Mouse (Mus musculus) MEL (cell line): ENCODE measurements around the gene Slc29a1. TPM values are rescaled to one million over a fixed set of nuclear protein-coding genes. Genes with fewer than 3 reads are reported as not detected.

Experiments
- DNase-seq: peaks from one replicate; pipeline ENCODE4 v3.0.0; 2011; ENCODE audit warnings: low read depth, low spot score
- H3K27ac ChIP-seq: 2 replicates; pipeline ENCODE4 v1.5.1; 2012; ENCODE audit warnings: low read depth, mild to moderate bottlenecking, control low read depth, low read length, moderate library complexity; ENCODE audit not compliant: control insufficient read depth
- H3K27me3 ChIP-seq, 2 experiments: fragments of 150-350 bp in 1 of 2; sonication (generic) in 1 of 2; 2 replicates each; pipeline ENCODE4 v1.6.1; 2012; ENCODE audit warnings: low read length in 2 of 2, mild to moderate bottlenecking in 2 of 2, improper control_type of control experiment in 1 of 2, moderate library complexity in 1 of 2; ENCODE audit not compliant: insufficient read depth in 2 of 2, control insufficient read depth in 1 of 2
- H3K36me3 ChIP-seq, 2 experiments: 2 replicates each; pipeline ENCODE4 v1.6.1; 2012 to 2014; ENCODE audit warnings: low read length in 2 of 2, improper control_type of control experiment in 1 of 2, inconsistent platforms in 1 of 2, mild to moderate bottlenecking in 1 of 2; ENCODE audit not compliant: insufficient read depth in 2 of 2, control insufficient read depth in 1 of 2
- H3K4me1 ChIP-seq, 2 experiments: fragments of 150-350 bp in 1 of 2; sonication (generic) in 1 of 2; 2 replicates each; pipeline ENCODE4 v1.6.1; 2012; ENCODE audit warnings: low read length in 2 of 2, improper control_type of control experiment in 1 of 2, mild to moderate bottlenecking in 1 of 2; ENCODE audit not compliant: insufficient read depth in 2 of 2, control insufficient read depth in 1 of 2
- H3K4me3 ChIP-seq, 2 experiments: fragments of 150-350 bp in 1 of 2; sonication (generic) in 1 of 2; 2 replicates each; pipeline ENCODE4 v1.5.1; 2012; ENCODE audit warnings: low read depth in 2 of 2, low read length in 2 of 2, mild to moderate bottlenecking in 2 of 2, moderate library complexity in 2 of 2, control low read depth in 1 of 2, improper control_type of control experiment in 1 of 2; ENCODE audit not compliant: control insufficient read depth in 1 of 2, insufficient read depth in 1 of 2
- H3K79me2 ChIP-seq: 2 replicates; pipeline ENCODE4 v1.6.1; 2012; ENCODE audit warnings: mild to moderate bottlenecking, low read length, moderate library complexity; ENCODE audit not compliant: control insufficient read depth, poor library complexity, insufficient read depth
- H3K9ac ChIP-seq: 2 replicates; pipeline ENCODE4 v1.6.1; 2012; ENCODE audit warnings: low read depth, mild to moderate bottlenecking, control low read depth, low read length, moderate library complexity; ENCODE audit not compliant: control insufficient read depth, poor library complexity, severe bottlenecking
- H3K9me3 ChIP-seq: fragments of 150-350 bp; sonication (generic); replicated peaks from 2 replicates; pipeline ENCODE4 v1.6.1; 2012; ENCODE audit warnings: mild to moderate bottlenecking, low read length, improper control_type of control experiment, moderate library complexity; ENCODE audit not compliant: insufficient read depth
- BHLHE40 ChIP-seq: IDR thresholded peaks from 2 replicates; pipeline ENCODE4 v1.6.1; 2012; ENCODE audit warnings: low read depth, mild to moderate bottlenecking, inconsistent platforms, low read length, improper control_type of control experiment, borderline replicate concordance
- CHD1 ChIP-seq: IDR thresholded peaks from 2 replicates; pipeline ENCODE4 v1.6.1; 2012; ENCODE audit warnings: low read depth, mild to moderate bottlenecking, inconsistent platforms, low read length, improper control_type of control experiment
- CHD2 ChIP-seq: IDR thresholded peaks from 2 replicates; pipeline ENCODE4 v1.6.1; 2011; ENCODE audit warnings: low read length, improper control_type of control experiment
- ELF1 ChIP-seq: IDR thresholded peaks from 2 replicates; pipeline ENCODE4 v1.6.1; 2014; ENCODE audit warnings: low read depth, mild to moderate bottlenecking, inconsistent platforms, low read length, improper control_type of control experiment, moderate library complexity
- ETS1 ChIP-seq: IDR thresholded peaks from 2 replicates; pipeline ENCODE4 v1.6.1; 2012; ENCODE audit warnings: low read depth, mild to moderate bottlenecking, inconsistent platforms, low read length, improper control_type of control experiment, moderate library complexity
- GABPA ChIP-seq: IDR thresholded peaks from 2 replicates; pipeline ENCODE4 v1.6.1; 2012; ENCODE audit warnings: low read depth, mild to moderate bottlenecking, inconsistent platforms, low read length, improper control_type of control experiment, moderate library complexity
- GATA1 ChIP-seq: IDR thresholded peaks from 2 replicates; pipeline ENCODE4 v1.6.1; 2011; ENCODE audit warnings: low read depth, low read length, improper control_type of control experiment
- HCFC1 ChIP-seq: IDR thresholded peaks from 2 replicates; pipeline ENCODE4 v1.6.1; 2012; ENCODE audit warnings: low read depth, mild to moderate bottlenecking, inconsistent platforms, low read length, improper control_type of control experiment, moderate library complexity
- KAT2A ChIP-seq: conservative IDR thresholded peaks from 2 replicates; pipeline ENCODE4 v1.6.1; 2012; ENCODE audit warnings: low read depth, low read length, improper control_type of control experiment, inconsistent platforms
- MAFK ChIP-seq: IDR thresholded peaks from 2 replicates; pipeline ENCODE4 v1.6.1; 2011; ENCODE audit warnings: low read depth, mild to moderate bottlenecking, low read length, improper control_type of control experiment, borderline replicate concordance
- MAX ChIP-seq: IDR thresholded peaks from 2 replicates; pipeline ENCODE4 v1.6.1; 2011; ENCODE audit warnings: low read length, improper control_type of control experiment
- MAZ ChIP-seq: IDR thresholded peaks from 2 replicates; pipeline ENCODE4 v1.6.1; 2012; ENCODE audit warnings: low read depth, mild to moderate bottlenecking, inconsistent platforms, low read length, improper control_type of control experiment
- MEF2A ChIP-seq: IDR thresholded peaks from 2 replicates; pipeline ENCODE4 v1.6.1; 2014; ENCODE audit warnings: low read depth, mild to moderate bottlenecking, inconsistent platforms, low read length, improper control_type of control experiment; ENCODE audit not compliant: poor library complexity, insufficient replicate concordance, severe bottlenecking; ENCODE audit errors: extremely low read depth
- MXI1 ChIP-seq: IDR thresholded peaks from 2 replicates; pipeline ENCODE4 v1.6.1; 2011; ENCODE audit warnings: mild to moderate bottlenecking, low read depth, low read length, improper control_type of control experiment
- MYB ChIP-seq: IDR thresholded peaks from 2 replicates; pipeline ENCODE4 v1.6.1; 2011; ENCODE audit warnings: mild to moderate bottlenecking, low read depth, low read length, improper control_type of control experiment
- NELFE ChIP-seq: IDR thresholded peaks from 2 replicates; pipeline ENCODE4 v1.6.1; 2011; ENCODE audit warnings: low read depth, low read length, improper control_type of control experiment
- POLR2A ChIP-seq, 2 experiments: IDR thresholded peaks; 2 replicates each; pipeline ENCODE4 v1.6.1; 2011 to 2012; ENCODE audit warnings: low read length in 2 of 2, mild to moderate bottlenecking in 2 of 2, control low read depth in 1 of 2, improper control_type of control experiment in 1 of 2, low read depth in 1 of 2, moderate library complexity in 1 of 2; ENCODE audit not compliant: control insufficient read depth in 1 of 2, insufficient read depth in 1 of 2, poor library complexity in 1 of 2
- POLR2AphosphoS2 ChIP-seq: IDR thresholded peaks from 2 replicates; pipeline ENCODE4 v1.6.1; 2011; ENCODE audit warnings: low read length, improper control_type of control experiment
- POLR2AphosphoS5 ChIP-seq: IDR thresholded peaks from 2 replicates; pipeline ENCODE4 v1.6.1; 2012; ENCODE audit warnings: low read depth, borderline replicate concordance, mild to moderate bottlenecking, inconsistent platforms, low read length, moderate library complexity, mixed read lengths
- SIN3A ChIP-seq: IDR thresholded peaks from 2 replicates; pipeline ENCODE4 v1.6.1; 2012; ENCODE audit warnings: low read length, improper control_type of control experiment, inconsistent platforms
- TAL1 ChIP-seq: IDR thresholded peaks from 2 replicates; pipeline ENCODE4 v1.6.1; 2012; ENCODE audit warnings: mild to moderate bottlenecking, inconsistent platforms, low read length, moderate library complexity, mixed read lengths
- TBP ChIP-seq: IDR thresholded peaks from 2 replicates; pipeline ENCODE4 v1.8.0; 2011; ENCODE audit warnings: low read depth, low read length, improper control_type of control experiment
- TCF12 ChIP-seq: IDR thresholded peaks from 2 replicates; pipeline ENCODE4 v1.6.1; 2014; ENCODE audit warnings: low read depth, mild to moderate bottlenecking, inconsistent platforms, low read length, improper control_type of control experiment, moderate library complexity
- USF1 ChIP-seq: IDR thresholded peaks from 2 replicates; pipeline ENCODE4 v1.6.1; 2014; ENCODE audit warnings: low read depth, mild to moderate bottlenecking, inconsistent platforms, low read length, improper control_type of control experiment, moderate library complexity
- ZC3H11A ChIP-seq: IDR thresholded peaks from 2 replicates; pipeline ENCODE4 v1.6.1; 2012; ENCODE audit warnings: low read depth, mild to moderate bottlenecking, inconsistent platforms, low read length, improper control_type of control experiment
- ZKSCAN1 ChIP-seq: IDR thresholded peaks from 2 replicates; pipeline ENCODE4 v1.6.1; 2012; ENCODE audit warnings: low read depth, mild to moderate bottlenecking, inconsistent platforms, low read length, improper control_type of control experiment, moderate library complexity
- ZMIZ1 ChIP-seq: IDR thresholded peaks from 2 replicates; pipeline ENCODE4 v1.6.1; 2012; ENCODE audit warnings: low read depth, mild to moderate bottlenecking, inconsistent platforms, low read length, improper control_type of control experiment, moderate library complexity
- ZNF384 ChIP-seq: IDR thresholded peaks from 2 replicates; pipeline ENCODE4 v1.6.1; 2012; ENCODE audit warnings: low read depth, mild to moderate bottlenecking, inconsistent platforms, low read length, improper control_type of control experiment
- polyA plus RNA-seq, 2 experiments: library from polyadenylated mRNA; stranded (reverse) in 1 of 2; unstranded in 1 of 2; fragments of >175 nt in 1 of 2; fragments of >200 nt in 1 of 2; gene quantifications; 2 replicates each; pipeline versions ENCODE4 v1.2.1 to v1.2.4; 2012; ENCODE audit warnings: low replicate concordance in 2 of 2, low read depth in 1 of 2; ENCODE audit not compliant: insufficient read length in 2 of 2, insufficient read depth in 1 of 2, missing spikeins in 1 of 2
- total RNA-seq: library from RNA; depleted of rRNA; stranded (reverse); fragments of 300-350 nt; gene quantifications from 2 replicates; pipeline ENCODE4 v1.2.3, GENCODE M21; 2012

Slc29a1 gene
- total and polyA plus RNA-seq, 3 experiments = 238 to 341 TPM; not detected in 1

GRCm38 (mm10) chr17:45573087-45573779, 26.2 kb downstream of the Slc29a1 start, which contains the start of gene Hsp90ab1:
TSS of gene Hsp90ab1 (minus strand) at chr17:45573271.
- Histone ChIP-seq H3K4me3 (peak within 1 kb of the TSS; percentile 65 to 96), H3K27ac (peak within 1 kb of the TSS; percentile 80), H3K27me3 (no peaks in the 10 kb centered on the region), H3K79me2 (peaks cover 38% of the 10 kb centered on the region), H3K36me3 (peaks cover 25 to 27% of the 10 kb centered on the region in 2 experiments), H3K9ac (peak within 1 kb of the TSS; percentile 97), H3K4me1 (peaks cover 3 to 32% of the 10 kb centered on the region in 2 experiments), H3K9me3 (no peaks in the 10 kb centered on the region)
- no peak for TF ChIP-seq MAFK
- peak; percentile 64 for TF ChIP-seq CHD2
- peak; percentile 100 for TF ChIP-seq NELFE
- peak; percentile 99 for TF ChIP-seq ZMIZ1
- TF ChIP-seq USF1 = peak; percentile 21; the same call in 1 of the 2 replicates
- peak; percentile 34; the same call in 1 of the 2 replicates for TF ChIP-seq MAX
- TF ChIP-seq ZC3H11A = no peak
- no peak for TF ChIP-seq GATA1
- peak; percentile 82 for TF ChIP-seq TCF12
- TF ChIP-seq POLR2AphosphoS5 = peak; percentile 85; the same call in 1 of the 2 replicates
- TF ChIP-seq MEF2A = no peak
- peak; percentile 98 for TF ChIP-seq MAZ
- TF ChIP-seq HCFC1 = peak; percentile 82
- peak; percentile 98 for TF ChIP-seq TBP
- TF ChIP-seq KAT2A = peak; percentile 87
- TF ChIP-seq POLR2AphosphoS2 = peak; percentile 98
- TF ChIP-seq POLR2A (IDR thresholded peaks at IDR 0.05; ENCODE audit: control insufficient read depth in 1 of 2, insufficient read depth in 1 of 2, low read depth in 1 of 2, low read length in 2 of 2, poor library complexity in 1 of 2) = peak; percentile 94 to 97
- TF ChIP-seq ELF1 = peak; percentile 32; the same call in 1 of the 2 replicates
- peak; percentile 4; the same call in 1 of the 2 replicates for TF ChIP-seq MXI1
- peak; percentile 67; the same call in 1 of the 2 replicates for TF ChIP-seq CHD1
- TF ChIP-seq MYB = no peak
- TF ChIP-seq GABPA = no peak
- TF ChIP-seq ZNF384 = peak; percentile 69
- TF ChIP-seq TAL1 = no peak
- 0 out of 2 replicates have a peak, but pooled peaks have one; percentile 9 for TF ChIP-seq ZKSCAN1
- TF ChIP-seq SIN3A = peak; percentile 70
- peak; percentile 45; the same call in 1 of the 2 replicates for TF ChIP-seq BHLHE40
- peak; percentile 34 for TF ChIP-seq ETS1
- DNase-seq = peak; percentile 99
